Mouse (Mus musculus): ENCODE measurements around the gene Ifnk.

DNA sequence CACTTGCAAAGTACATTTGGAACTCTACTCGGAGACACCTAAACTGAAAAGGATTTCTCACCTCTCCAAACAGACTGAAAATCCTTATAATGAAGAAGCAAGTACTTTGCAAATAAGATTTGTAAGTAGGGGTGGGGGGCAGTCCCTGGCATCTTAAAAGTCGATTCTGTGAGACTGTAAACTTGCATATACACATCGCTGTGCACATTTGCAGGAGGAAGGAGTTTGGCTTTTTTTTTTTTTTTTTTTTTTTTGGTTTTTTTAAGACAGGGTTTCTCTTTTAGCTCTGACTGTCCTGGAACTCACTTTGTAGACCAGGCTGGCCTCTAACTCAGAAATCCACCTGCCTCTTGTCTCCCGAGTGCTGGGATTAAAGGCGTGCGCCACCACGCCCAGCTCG is 31.3 kb upstream of the Ifnk start:
- TF ChIP-seq CTCF (IDR thresholded peaks at IDR 0.05; ENCODE audit: borderline replicate concordance, control insufficient read depth, extremely low read depth, insufficient read depth, low read length, poor library complexity) = no peak
- TF ChIP-seq POLR2A (IDR thresholded peaks at IDR 0.05; ENCODE audit: control insufficient read depth, extremely low read depth, insufficient read depth, low read length, poor library complexity) = no peak
